Mouse (Mus musculus) monocyte, adult 2 months (primary cell): ENCODE data around the gene Tpsb2.

Experiments
- DNase-seq, 2 experiments: peaks; one replicate each; pipeline ENCODE4 v3.0.0; 2022; ENCODE audit warnings: low spot score in 2 of 2, low read depth in 1 of 2

Gene Tpsb2

GRCm38 (mm10) chr17:25406011-25406441 is 39.9 kb downstream of the Tpsb2 start:
- no peak for DNase-seq

- no peak for DNase-seq
Observed at GRCm38 (mm10) chr17:25407352-25407751, 41.2 kb downstream of the Tpsb2 start.

GRCm38 (mm10) chr17:25408302-25408999 is 42.3 kb downstream of the Tpsb2 start:
- DNase-seq, result no peak

GRCm38 (mm10) chr17:25409621-25410020 is 43.5 kb downstream of the Tpsb2 start:
- DNase-seq, result no peak

- no peak for DNase-seq
Observed at GRCm38 (mm10) chr17:25410180-25410579, 44.1 kb downstream of the Tpsb2 start.

GRCm38 (mm10) chr17:25410786-25411185 is 44.7 kb downstream of the Tpsb2 start:
- no peak for DNase-seq

GRCm38 (mm10) chr17:25411251-25411650 is 45.1 kb downstream of the Tpsb2 start:
- no peak for DNase-seq

- no peak for DNase-seq
Observed at GRCm38 (mm10) chr17:25414209-25414608, 48.1 kb downstream of the Tpsb2 start.

GRCm38 (mm10) chr17:25414917-25415316 is 48.8 kb downstream of the Tpsb2 start:
- no peak for DNase-seq

GRCm38 (mm10) chr17:25415421-25415913 is 49.4 kb downstream of the Tpsb2 start:
- DNase-seq, result no peak

- DNase-seq, result no peak
Observed at GRCm38 (mm10) chr17:25416219-25416618, 50.1 kb downstream of the Tpsb2 start.

GRCm38 (mm10) chr17:25417990-25418389 is 51.9 kb downstream of the Tpsb2 start:
- DNase-seq, result no peak
